Comparison of ENCODE assay signal across 8 mouse cellular contexts in genomic region chr15:79107966-79108365, GRCm38 (mm10). TPM values are rescaled to one million over a fixed set of nuclear protein-coding genes. Genes with fewer than 3 reads are reported as not detected.
DNase-seq lines count a peak whose midpoint lies in the region; ATAC-seq and TF ChIP-seq lines count a peak whose summit lies in the region.

No protein-coding gene starts in this region.

- peaks cover 4% of the 10 kb centered on the region; the same call in 1 of the 2 replicates for H3K36me3 ChIP-seq in kidney, embryonic 15.5 days
- 0 out of 2 replicates have a peak, but pooled peaks cover 3% of the 10 kb centered on the region for H3K36me3 ChIP-seq in hindbrain, embryonic 12.5 days
- H3K36me3 ChIP-seq in midbrain, embryonic 14.5 days (ENCODE audit: control insufficient read depth, insufficient read depth, low read length): 0 out of 2 replicates have a peak, but pooled peaks cover 1% of the 10 kb centered on the region
- no peaks in the 10 kb centered on the region for H3K36me3 ChIP-seq in thymus, adult 2 months (ENCODE audit: control insufficient read depth, insufficient read depth, low read length)

- peak overlapping the region; percentile 96 for H3K4me2 ChIP-seq in kidney, embryonic 15.5 days
- peak overlapping the region; percentile 97 for H3K4me2 ChIP-seq in hindbrain, embryonic 12.5 days (replicated peaks)
- peak overlapping the region; percentile 98 for H3K4me2 ChIP-seq in midbrain, embryonic 14.5 days (ENCODE audit: low read length)

- TF ChIP-seq POLR2A in brain, embryonic 14.5 days (IDR thresholded peaks at IDR 0.05; ENCODE audit: borderline replicate concordance, extremely low read depth, insufficient read depth, insufficient read length, poor library complexity, severe bottlenecking): no peak
- TF ChIP-seq POLR2A in thymus, adult 2 months (IDR thresholded peaks at IDR 0.05; ENCODE audit: control insufficient read depth, extremely low read depth, insufficient read depth, low read length, poor library complexity): no peak

- DNase-seq in kidney, postnatal 4 days: no peak
- DNase-seq in brain, embryonic 14.5 days (ENCODE audit: low read depth): peak; percentile 5
- DNase-seq in midbrain, embryonic 14.5 days: no peak
- no peak for DNase-seq in layer of hippocampus, postnatal 14 days (ENCODE audit: low spot score in 2 of 2)
- DNase-seq in thymus, adult 2 months: no peak
- DNase-seq in cerebellum, adult 11 months: no peak

- ATAC-seq in kidney, embryonic 15.5 days (replicated peaks; ENCODE audit: low FRiP score): no peak
- ATAC-seq in hindbrain, embryonic 12.5 days (ENCODE audit: low FRiP score): no peak
- ATAC-seq in midbrain, embryonic 14.5 days (ENCODE audit: low FRiP score, low TSS enrichment): no peak

- TF ChIP-seq CTCF in brain, embryonic 14.5 days (IDR thresholded peaks at IDR 0.05; ENCODE audit: borderline replicate concordance, extremely low read depth, insufficient read depth, insufficient read length): no peak
- TF ChIP-seq CTCF in thymus, adult 2 months (IDR thresholded peaks at IDR 0.05; ENCODE audit: borderline replicate concordance, control insufficient read depth, extremely low read depth, insufficient read depth, low read length, poor library complexity): no peak

- peaks cover 37% of the 10 kb centered on the region for H3K4me1 ChIP-seq in kidney, embryonic 15.5 days
- H3K4me1 ChIP-seq in hindbrain, embryonic 12.5 days: peaks cover 28% of the 10 kb centered on the region
- H3K4me1 ChIP-seq in midbrain, embryonic 14.5 days (ENCODE audit: control insufficient read depth, insufficient read depth, low read length): peaks cover 25% of the 10 kb centered on the region
- H3K4me1 ChIP-seq in thymus, adult 2 months (replicated peaks; ENCODE audit: control insufficient read depth, insufficient read depth, low read length): peaks cover 20% of the 10 kb centered on the region

- H3K4me3 ChIP-seq in kidney, embryonic 15.5 days (replicated peaks): peak overlapping the region; percentile 91
- H3K4me3 ChIP-seq in hindbrain, embryonic 12.5 days: peak overlapping the region; percentile 92
- peak overlapping the region; percentile 85; the same call in 1 of the 2 replicates for H3K4me3 ChIP-seq in midbrain, embryonic 14.5 days (replicated peaks; ENCODE audit: low read depth, low read length)
- no peak overlapping the region for H3K4me3 ChIP-seq in thymus, adult 2 months (ENCODE audit: control insufficient read depth, insufficient read depth, low read length)

- H3K27me3 ChIP-seq in kidney, embryonic 15.5 days: no peaks in the 10 kb centered on the region
- 0 out of 2 replicates have a peak, but pooled peaks cover 9% of the 10 kb centered on the region for H3K27me3 ChIP-seq in hindbrain, embryonic 12.5 days
- H3K27me3 ChIP-seq in midbrain, embryonic 14.5 days (ENCODE audit: control insufficient read depth, insufficient read depth, low read length): no peaks in the 10 kb centered on the region
- no peaks in the 10 kb centered on the region for H3K27me3 ChIP-seq in thymus, adult 2 months (ENCODE audit: control insufficient read depth, insufficient read depth, low read length)

- WGBS in kidney, embryonic 15.5 days: 17% methylated on average over 7 of the region's 7 CpGs
- WGBS in hindbrain, embryonic 12.5 days: 20% methylated on average over 7 of the region's 7 CpGs
- WGBS in midbrain, embryonic 14.5 days: 24% methylated on average over 7 of the region's 7 CpGs
- WGBS in thymus, adult 2 months: 69% methylated on average over 7 of the region's 7 CpGs

- H3K9me3 ChIP-seq in kidney, embryonic 15.5 days (replicated peaks): no peaks in the 10 kb centered on the region
- no peaks in the 10 kb centered on the region for H3K9me3 ChIP-seq in hindbrain, embryonic 12.5 days (replicated peaks)
- H3K9me3 ChIP-seq in midbrain, embryonic 14.5 days (ENCODE audit: control insufficient read depth, low read length): no peaks in the 10 kb centered on the region

- peak overlapping the region; percentile 84 for H3K27ac ChIP-seq in kidney, embryonic 15.5 days
- no peak overlapping the region for H3K27ac ChIP-seq in hindbrain, embryonic 12.5 days
- H3K27ac ChIP-seq in midbrain, embryonic 14.5 days (replicated peaks; ENCODE audit: low read depth, low read length): 0 out of 2 replicates have a peak overlapping the region, but pooled peaks have one; percentile 77
- H3K27ac ChIP-seq in thymus, adult 2 months (ENCODE audit: control insufficient read depth, insufficient read depth, low read length): no peak overlapping the region

- H3K9ac ChIP-seq in kidney, embryonic 15.5 days: peak overlapping the region; percentile 91
- H3K9ac ChIP-seq in hindbrain, embryonic 12.5 days: peak overlapping the region; percentile 93; the same call in 1 of the 2 replicates
- H3K9ac ChIP-seq in midbrain, embryonic 14.5 days (replicated peaks; ENCODE audit: low read length): peak overlapping the region; percentile 92; the same call in 1 of the 2 replicates

RNA-seq across cellular contexts. Expression of gene Micall1, which starts 0.7 kb away (rescaled TPM):
- polyA plus RNA-seq in kidney, embryonic 15.5 days (2015; fragmentation: Nextera tagmentation; extraction: Ambion mirVana): 8.6 and 11.0 TPM in 2 replicates
- polyA plus RNA-seq in brain, embryonic 14.5 days (2012; rRNA removed): 22.8 and 35.7 TPM in 2 replicates
- 12.4 and 16.3 TPM in 2 replicates for polyA plus RNA-seq in hindbrain, embryonic 12.5 days (2016; fragmentation: Nextera tagmentation; extraction: Ambion mirVana)
- polyA plus RNA-seq in midbrain, embryonic 14.5 days (2014; fragmentation: Nextera tagmentation; extraction: Ambion mirVana): 11.8 and 11.9 TPM in 2 replicates
- total RNA-seq in layer of hippocampus, postnatal 14 days (2021): 10 to 100 TPM; 36.5 to 39.3 TPM
- 46.1 and 47.3 TPM in 2 replicates for polyA plus RNA-seq in thymus, adult 2 months (2012; rRNA removed)

RNA-seq across cellular contexts. Expression of gene Polr2f, which starts 32.8 kb away (rescaled TPM):
- 303 and 317 TPM in 2 replicates for polyA plus RNA-seq in kidney, embryonic 15.5 days (2015; fragmentation: Nextera tagmentation; extraction: Ambion mirVana)
- polyA plus RNA-seq in brain, embryonic 14.5 days (2012; rRNA removed): 143 and 166 TPM in 2 replicates
- polyA plus RNA-seq in hindbrain, embryonic 12.5 days (2016; fragmentation: Nextera tagmentation; extraction: Ambion mirVana): 298 and 337 TPM in 2 replicates
- 287 and 355 TPM in 2 replicates for polyA plus RNA-seq in midbrain, embryonic 14.5 days (2014; fragmentation: Nextera tagmentation; extraction: Ambion mirVana)
- 100 to 1,000 TPM; 114 to 125 TPM for total RNA-seq in layer of hippocampus, postnatal 14 days (2021)
- 37.3 and 38.0 TPM in 2 replicates for polyA plus RNA-seq in thymus, adult 2 months (2012; rRNA removed)

RNA-seq across cellular contexts. Expression of gene Eif3l, which starts 33.0 kb away (rescaled TPM):
- 243 and 247 TPM in 2 replicates for polyA plus RNA-seq in kidney, embryonic 15.5 days (2015; fragmentation: Nextera tagmentation; extraction: Ambion mirVana)
- 180 and 189 TPM in 2 replicates for polyA plus RNA-seq in brain, embryonic 14.5 days (2012; rRNA removed)
- polyA plus RNA-seq in hindbrain, embryonic 12.5 days (2016; fragmentation: Nextera tagmentation; extraction: Ambion mirVana): 190 and 196 TPM in 2 replicates
- polyA plus RNA-seq in midbrain, embryonic 14.5 days (2014; fragmentation: Nextera tagmentation; extraction: Ambion mirVana): 141 and 182 TPM in 2 replicates
- total RNA-seq in layer of hippocampus, postnatal 14 days (2021): 10 to 100 TPM; 82.2 to 83.1 TPM
- polyA plus RNA-seq in thymus, adult 2 months (2012; rRNA removed): 205 and 212 TPM in 2 replicates

RNA-seq across cellular contexts. Expression of gene 1700088E04Rik, which starts 33.1 kb away (rescaled TPM):
- 7.7 and 10.5 TPM in 2 replicates for polyA plus RNA-seq in kidney, embryonic 15.5 days (2015; fragmentation: Nextera tagmentation; extraction: Ambion mirVana)
- 14.4 and 15.9 TPM in 2 replicates for polyA plus RNA-seq in brain, embryonic 14.5 days (2012; rRNA removed)
- polyA plus RNA-seq in hindbrain, embryonic 12.5 days (2016; fragmentation: Nextera tagmentation; extraction: Ambion mirVana): 13.4 and 15.8 TPM in 2 replicates
- polyA plus RNA-seq in midbrain, embryonic 14.5 days (2014; fragmentation: Nextera tagmentation; extraction: Ambion mirVana): 14.0 and 17.3 TPM in 2 replicates
- total RNA-seq in layer of hippocampus, postnatal 14 days (2021): 10 to 100 TPM; 12.4 to 13.5 TPM
- polyA plus RNA-seq in thymus, adult 2 months (2012; rRNA removed): 1.3 and 1.8 TPM in 2 replicates

RNA-seq across cellular contexts. Expression of gene Ankrd54, which starts 45.3 kb away (rescaled TPM):
- polyA plus RNA-seq in kidney, embryonic 15.5 days (2015; fragmentation: Nextera tagmentation; extraction: Ambion mirVana): 47.7 and 56.3 TPM in 2 replicates
- polyA plus RNA-seq in brain, embryonic 14.5 days (2012; rRNA removed): 60.9 and 85.5 TPM in 2 replicates
- 56.8 and 60.3 TPM in 2 replicates for polyA plus RNA-seq in hindbrain, embryonic 12.5 days (2016; fragmentation: Nextera tagmentation; extraction: Ambion mirVana)
- 50.2 and 52.6 TPM in 2 replicates for polyA plus RNA-seq in midbrain, embryonic 14.5 days (2014; fragmentation: Nextera tagmentation; extraction: Ambion mirVana)
- 10 to 100 TPM; 18.9 to 19.0 TPM for total RNA-seq in layer of hippocampus, postnatal 14 days (2021)
- 171 and 181 TPM in 2 replicates for polyA plus RNA-seq in thymus, adult 2 months (2012; rRNA removed)

Comparison
In these comparisons a context has a peak if more than half of its experiments do, and no peak if none do; other contexts are left out.
1. H3K27ac ChIP-seq: peak in kidney, embryonic 15.5 days (single experiment) and midbrain, embryonic 14.5 days (single experiment); none in hindbrain, embryonic 12.5 days (single experiment) and thymus, adult 2 months (single experiment).
2. Peak in every context shown above with its lines, with median percentiles within 50 percentile points of each other: H3K4me2 ChIP-seq and H3K9ac ChIP-seq.